Mouse (Mus musculus) retina, adult 2 months (tissue): ENCODE data around the gene Olfr599.
"Not testable (repeated sequence)": the region's sequence is repeated elsewhere in the genome, so short reads cannot be mapped to it uniquely, and the experiment has no call there.

ENCODE experiments used
- DNase-seq: peaks from one replicate; pipeline ENCODE4 v3.0.0-alpha.2; 2012; ENCODE audit warnings: low read depth, low spot score

Olfr599 gene

DNA sequence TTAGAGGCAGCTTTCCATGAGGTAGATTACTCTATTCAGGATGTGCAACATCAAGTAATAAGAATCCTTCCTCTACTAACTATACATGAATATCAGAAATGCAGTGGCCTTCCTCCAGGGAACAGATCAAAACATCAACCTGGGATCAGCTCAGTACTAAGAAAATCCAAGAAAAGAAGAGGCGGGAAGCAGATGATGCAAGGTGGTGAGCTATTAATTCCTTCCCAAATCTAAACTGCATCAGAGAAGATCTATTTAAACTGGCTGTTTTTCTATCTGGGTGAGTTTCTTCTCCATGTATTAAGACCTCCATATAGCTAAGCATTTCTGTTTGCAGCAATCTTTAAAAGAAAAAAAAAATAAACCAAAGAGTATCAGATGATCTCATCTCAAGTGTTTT, at the start of gene Olfr599:
Gene Olfr599 (plus strand): TSS at position 301 of the 400 bp plus-strand sequence.
- no peak for DNase-seq

DNA sequence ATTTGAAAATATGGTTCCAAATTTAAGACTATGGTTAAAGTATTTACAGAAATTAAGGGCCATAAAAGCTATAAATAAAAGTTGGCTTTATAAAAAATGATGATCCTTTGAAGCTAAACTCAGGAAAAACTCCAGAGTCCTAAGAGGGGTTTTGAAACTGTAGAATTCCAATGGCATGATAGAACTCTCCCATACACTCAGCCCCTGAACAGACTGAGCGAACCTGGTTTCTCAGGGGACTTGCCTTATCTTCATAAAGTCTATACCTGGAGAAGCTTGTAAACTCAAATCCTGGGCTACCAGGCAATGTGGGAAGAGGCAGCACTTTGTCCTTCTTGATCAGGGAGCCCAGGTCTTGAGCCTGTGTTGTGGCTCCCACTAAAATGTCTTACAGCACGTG, 30.4 kb upstream of the Olfr599 start, which contains the start of gene Olfr596:
Gene Olfr596 (plus strand): TSS at position 301 of the 400 bp plus-strand sequence.
- DNase-seq, result not testable (repeated sequence)

DNA sequence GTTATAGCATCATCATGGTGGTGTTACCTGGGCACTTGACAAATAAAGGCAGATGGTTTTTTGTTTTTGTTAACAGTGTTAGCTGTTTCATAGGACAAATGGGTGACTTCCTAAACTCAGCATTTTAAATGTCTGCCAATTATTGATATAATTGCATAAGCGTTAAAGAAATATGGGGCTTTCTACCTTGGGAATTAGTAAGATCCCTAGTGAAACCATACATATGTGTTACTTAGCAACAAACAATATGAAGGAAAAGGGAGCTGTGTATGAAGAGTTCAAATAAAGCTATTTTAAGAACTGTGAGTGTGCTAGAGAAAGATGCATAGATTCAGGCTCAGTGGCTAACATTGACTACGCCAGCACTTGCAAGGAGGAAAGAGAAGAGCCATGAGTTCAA, 19.7 kb upstream of the Olfr599 start, which contains the start of gene Olfr597:
Gene Olfr597 (plus strand): TSS at position 301 of the 400 bp plus-strand sequence.
- DNase-seq, result not testable (repeated sequence)

- no peak for DNase-seq
Measured at GRCm38 (mm10) chr7:103323268-103323667, 12.4 kb upstream of the Olfr599 start, which contains the start of gene Olfr598. Gene Olfr598 (plus strand): TSS chr7:103323568.

- DNase-seq, result no peak
Measured at GRCm38 (mm10) chr7:103349569-103349968, 13.9 kb downstream of the Olfr599 start, which contains the start of gene Olfr600. Gene Olfr600 (minus strand): TSS chr7:103349669.

DNA sequence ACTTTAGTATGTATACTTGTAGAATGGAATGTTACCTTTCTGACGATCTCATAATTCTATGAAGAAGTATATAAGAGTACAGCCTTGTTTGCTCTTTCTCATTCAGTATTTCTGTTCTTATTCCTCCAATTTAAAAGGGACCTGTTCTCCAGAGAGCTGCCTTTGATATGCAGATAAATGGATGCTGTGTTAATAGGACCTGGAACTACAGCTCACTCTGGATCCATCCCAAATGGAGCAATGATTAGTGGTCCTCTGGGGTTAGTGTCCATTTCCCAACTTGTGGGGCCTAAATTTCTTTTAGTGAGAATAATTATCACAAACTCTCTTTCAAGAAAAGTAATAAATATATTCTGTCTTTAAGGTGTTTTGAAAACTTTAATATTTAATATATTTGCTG, 26.8 kb downstream of the Olfr599 start, which contains the start of gene Olfr601:
Gene Olfr601 (minus strand): TSS at position 101 of the 400 bp plus-strand sequence.
- no peak for DNase-seq

GRCm38 (mm10) chr7:103386077-103386476, 50.4 kb downstream of the Olfr599 start, which contains the start of gene Olfr603:
Gene Olfr603 (minus strand): TSS chr7:103386177.
- DNase-seq, result no peak
